Mouse (Mus musculus) midbrain, embryonic 14.5 days (tissue): ENCODE measurements at regions not wholly inside any gene's neighbourhood (a gene's known extent, or its start where the extent isn't known, plus 50 kb on each side); places are given as distances from the start of the nearest gene placed in this dataset.

Experiments
- ATAC-seq: fragments of 200-750 bp; cut with Nextera tagmentation; 2 replicates; pipeline ENCODE4 v1.8.0; 2017; ENCODE audit warnings: moderate number of reproducible peaks, moderate library complexity; ENCODE audit not compliant: low FRiP score, low TSS enrichment
- DNase-seq: peaks from one replicate; pipeline ENCODE4 v3.0.0-alpha.2; 2015
- H3K27ac ChIP-seq: fragments of 300-500 bp; sonication (generic); replicated peaks from 2 replicates; pipeline ENCODE4 v1.5.1; 2014; ENCODE audit warnings: mild to moderate bottlenecking, low read depth, low read length, moderate library complexity
- H3K27me3 ChIP-seq: fragments of 300-500 bp; sonication (generic); 2 replicates; pipeline ENCODE4 v1.6.1; 2014; ENCODE audit warnings: low read length, control low read depth, mixed read lengths; ENCODE audit not compliant: control insufficient read depth, insufficient read depth
- H3K36me3 ChIP-seq: fragments of 300-500 bp; sonication (generic); 2 replicates; pipeline ENCODE4 v1.6.1; 2014; ENCODE audit warnings: low read length, control low read depth; ENCODE audit not compliant: control insufficient read depth, insufficient read depth
- H3K4me1 ChIP-seq: fragments of 300-500 bp; sonication (generic); 2 replicates; pipeline ENCODE4 v1.6.1; 2014; ENCODE audit warnings: mild to moderate bottlenecking, antibody characterized with exemption, low read length, control low read depth; ENCODE audit not compliant: control insufficient read depth, insufficient read depth
- H3K4me2 ChIP-seq: fragments of 300-500 bp; sonication (generic); 2 replicates; pipeline ENCODE4 v1.6.1; 2014; ENCODE audit warnings: mild to moderate bottlenecking, low read length, moderate library complexity
- H3K4me3 ChIP-seq: fragments of 300-500 bp; sonication (generic); replicated peaks from 2 replicates; pipeline ENCODE4 v1.5.1; 2014; ENCODE audit warnings: low read depth, low read length
- H3K9ac ChIP-seq: fragments of 300-500 bp; sonication (generic); replicated peaks from 2 replicates; pipeline ENCODE4 v1.6.1; 2014; ENCODE audit warnings: mild to moderate bottlenecking, low read length, moderate library complexity
- H3K9me3 ChIP-seq: fragments of 300-500 bp; sonication (generic); 2 replicates; pipeline ENCODE4 v1.6.1; 2016; ENCODE audit warnings: low read length, control low read depth, mixed read lengths; ENCODE audit not compliant: control insufficient read depth
- WGBS: fragments of 180-500 bp; shearing (Covaris S2); extraction: QIAGEN DNeasy Blood & Tissue Kit; methylation state at CpG from one replicate; pipeline ENCODE4 v1.1.7; 2014; 5-methylcytosine and 5-hydroxymethylcytosine counted together

- WGBS: 93% methylated on average over 6 of the region's 6 CpGs
- DNase-seq: no peak
Observed at GRCm38 (mm10) chr8:107660624-107661023, 72.4 kb upstream of the Psmd7 start.

GRCm38 (mm10) chr8:107669608-107670007 is 81.3 kb upstream of the Psmd7 start:
- ATAC-seq (no peak), DNase-seq (no peak)
- Histone ChIP-seq H3K4me2 (no peak overlapping the region), H3K4me3 (no peak overlapping the region), H3K9me3 (no peaks in the 10 kb centered on the region), H3K4me1 (no peaks in the 10 kb centered on the region), H3K27ac (no peak overlapping the region), H3K36me3 (no peaks in the 10 kb centered on the region), H3K9ac (no peak overlapping the region), H3K27me3 (no peaks in the 10 kb centered on the region)
- WGBS: 92% methylated on average over 5 of the region's 5 CpGs

More at GRCm38 (mm10) chr8:107660624-107661023, 72.4 kb upstream of the Psmd7 start:
- H3K36me3 ChIP-seq: no peaks in the 10 kb centered on the region
- no peak for ATAC-seq
- H3K9me3 ChIP-seq: no peaks in the 10 kb centered on the region
- no peak overlapping the region for H3K4me3 ChIP-seq
- no peaks in the 10 kb centered on the region for H3K27me3 ChIP-seq
- no peak overlapping the region for H3K9ac ChIP-seq
- no peak overlapping the region for H3K27ac ChIP-seq
- no peak overlapping the region for H3K4me2 ChIP-seq
- no peaks in the 10 kb centered on the region for H3K4me1 ChIP-seq

- no peak for ATAC-seq
- H3K9ac ChIP-seq: no peak overlapping the region
- H3K27me3 ChIP-seq: no peaks in the 10 kb centered on the region
- no peaks in the 10 kb centered on the region for H3K4me1 ChIP-seq
- no peaks in the 10 kb centered on the region for H3K9me3 ChIP-seq
- DNase-seq: peak; percentile 73
- H3K27ac ChIP-seq: peak overlapping the region; percentile 42; the same call in 1 of the 2 replicates
- no peak overlapping the region for H3K4me2 ChIP-seq
- no peak overlapping the region for H3K4me3 ChIP-seq
- H3K36me3 ChIP-seq: no peaks in the 10 kb centered on the region
- WGBS: 35% methylated on average over 8 of the region's 8 CpGs
Observed at GRCm38 (mm10) chr8:107671471-107671870, 83.2 kb upstream of the Psmd7 start.

GRCm38 (mm10) chr8:107672691-107673090 is 84.4 kb upstream of the Psmd7 start:
- 93% methylated on average over 6 of the region's 6 CpGs for WGBS
- H3K27ac ChIP-seq: no peak overlapping the region
- no peaks in the 10 kb centered on the region for H3K9me3 ChIP-seq
- no peak for DNase-seq
- no peak overlapping the region for H3K4me3 ChIP-seq
- ATAC-seq: no peak
- no peaks in the 10 kb centered on the region for H3K36me3 ChIP-seq
- H3K4me1 ChIP-seq: no peaks in the 10 kb centered on the region
- H3K4me2 ChIP-seq: no peak overlapping the region
- no peaks in the 10 kb centered on the region for H3K27me3 ChIP-seq
- H3K9ac ChIP-seq: no peak overlapping the region

GRCm38 (mm10) chr8:107682066-107682465 is 93.8 kb upstream of the Psmd7 start:
- H3K9me3 ChIP-seq: no peaks in the 10 kb centered on the region
- no peak overlapping the region for H3K4me2 ChIP-seq
- ATAC-seq: no peak
- H3K36me3 ChIP-seq: no peaks in the 10 kb centered on the region
- 95% methylated on average over 11 of the region's 11 CpGs for WGBS
- H3K27ac ChIP-seq: no peak overlapping the region
- no peak for DNase-seq
- no peaks in the 10 kb centered on the region for H3K27me3 ChIP-seq
- H3K9ac ChIP-seq: no peak overlapping the region
- H3K4me1 ChIP-seq: no peaks in the 10 kb centered on the region
- no peak overlapping the region for H3K4me3 ChIP-seq

- H3K4me1 ChIP-seq: no peaks in the 10 kb centered on the region
- ATAC-seq (no peak), DNase-seq (no peak)
- 70% methylated on average over 29 of the region's 29 CpGs for WGBS
- H3K4me3 ChIP-seq: no peak overlapping the region
- no peaks in the 10 kb centered on the region for H3K27me3 ChIP-seq
- H3K9me3 ChIP-seq: no peaks in the 10 kb centered on the region
- no peaks in the 10 kb centered on the region for H3K36me3 ChIP-seq
- H3K4me2 ChIP-seq: no peak overlapping the region
- no peak overlapping the region; the same call in 1 of the 2 replicates for H3K27ac ChIP-seq
- H3K9ac ChIP-seq: no peak overlapping the region
Observed at GRCm38 (mm10) chr8:107684721-107685691, 96.7 kb upstream of the Psmd7 start.

GRCm38 (mm10) chr8:107686936-107687335 is 98.7 kb upstream of the Psmd7 start:
- Histone ChIP-seq H3K4me1 (no peaks in the 10 kb centered on the region), H3K9me3 (no peaks in the 10 kb centered on the region), H3K4me2 (no peak overlapping the region), H3K27me3 (no peaks in the 10 kb centered on the region), H3K27ac (no peak overlapping the region), H3K4me3 (no peak overlapping the region), H3K36me3 (no peaks in the 10 kb centered on the region), H3K9ac (no peak overlapping the region)
- ATAC-seq: no peak
- no peak for DNase-seq
- 59% methylated on average over 5 of the region's 5 CpGs for WGBS

GRCm38 (mm10) chr8:107687529-107687928 is 99.3 kb upstream of the Psmd7 start:
- H3K9me3 ChIP-seq: no peaks in the 10 kb centered on the region
- H3K4me1 ChIP-seq: no peaks in the 10 kb centered on the region
- 86% methylated on average over 9 of the region's 9 CpGs for WGBS
- DNase-seq (no peak), ATAC-seq (no peak)
- H3K27ac ChIP-seq: no peak overlapping the region
- H3K4me2 ChIP-seq: no peak overlapping the region
- no peak overlapping the region for H3K9ac ChIP-seq
- no peaks in the 10 kb centered on the region for H3K27me3 ChIP-seq
- H3K4me3 ChIP-seq: no peak overlapping the region
- H3K36me3 ChIP-seq: no peaks in the 10 kb centered on the region

- no peak overlapping the region for H3K9ac ChIP-seq
- no peaks in the 10 kb centered on the region for H3K9me3 ChIP-seq
- H3K36me3 ChIP-seq: no peaks in the 10 kb centered on the region
- no peak overlapping the region for H3K27ac ChIP-seq
- 93% methylated on average over 10 of the region's 10 CpGs for WGBS
- H3K27me3 ChIP-seq: no peaks in the 10 kb centered on the region
- H3K4me1 ChIP-seq: no peaks in the 10 kb centered on the region
- DNase-seq: no peak
- no peak overlapping the region for H3K4me2 ChIP-seq
- ATAC-seq: no peak
- no peak overlapping the region for H3K4me3 ChIP-seq
Observed at GRCm38 (mm10) chr8:107689020-107689419, 100.8 kb upstream of the Psmd7 start.
